Mouse (Mus musculus) lung, postnatal 25 days (tissue): ENCODE results near the gene Lysmd1.
A peak's percentile ranks its signal among the peaks of the same experiment; 100 is the strongest.

Experiments
- DNase-seq: peaks from one replicate; pipeline ENCODE4 v3.0.0; 2022; ENCODE audit warnings: low spot score

Lysmd1 gene

DNA sequence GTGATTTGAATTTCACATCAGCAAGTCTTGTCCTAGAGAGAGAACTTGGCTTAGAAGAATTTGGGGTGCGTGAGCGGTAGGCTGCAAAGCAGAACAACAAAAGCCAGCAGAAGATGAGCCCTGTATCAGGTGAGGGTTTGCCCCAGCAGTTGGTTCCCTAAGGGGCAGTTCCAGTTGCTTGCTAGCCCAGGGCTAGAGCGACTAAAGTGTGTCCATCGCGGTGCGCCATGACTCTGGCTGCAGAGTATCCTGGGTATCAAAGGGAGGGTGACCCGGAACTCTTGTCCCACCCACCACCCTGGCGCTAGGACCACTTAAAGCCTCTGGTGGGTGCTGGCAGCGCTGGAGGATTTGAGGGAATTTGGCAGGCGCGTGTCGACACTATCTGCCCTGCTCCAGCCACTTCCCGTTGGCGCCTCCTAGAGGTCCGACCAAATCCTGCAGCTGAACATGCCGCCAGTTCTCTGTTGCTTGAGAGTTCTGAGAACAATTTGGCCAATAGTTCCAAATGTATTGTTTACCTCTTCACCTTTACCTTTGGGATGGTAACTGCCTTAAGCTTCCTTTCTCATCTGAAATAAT is 40.2 kb downstream of the Lysmd1 start:
- peak; percentile 89 for DNase-seq

DNA sequence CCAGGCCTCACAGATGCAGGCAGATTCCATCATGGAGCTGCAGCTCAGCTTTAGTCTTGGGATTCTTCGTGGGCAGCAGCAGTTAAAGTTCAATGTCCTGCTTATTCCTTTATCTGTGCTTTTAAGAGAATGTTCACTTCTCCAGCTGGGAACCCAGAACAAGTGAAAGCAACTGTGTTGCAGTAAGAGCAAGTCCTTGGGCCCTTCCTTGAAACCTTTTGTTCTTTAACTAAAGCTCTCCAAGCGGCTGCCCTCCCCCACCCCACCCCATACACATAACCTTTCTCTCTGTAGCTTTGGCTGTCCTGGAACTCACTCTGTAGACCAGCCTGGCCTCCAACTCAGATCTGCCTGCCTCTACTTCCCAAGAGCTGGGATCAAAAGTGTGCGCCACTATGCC is 42.6 kb downstream of the Lysmd1 start:
- no peak for DNase-seq

DNA sequence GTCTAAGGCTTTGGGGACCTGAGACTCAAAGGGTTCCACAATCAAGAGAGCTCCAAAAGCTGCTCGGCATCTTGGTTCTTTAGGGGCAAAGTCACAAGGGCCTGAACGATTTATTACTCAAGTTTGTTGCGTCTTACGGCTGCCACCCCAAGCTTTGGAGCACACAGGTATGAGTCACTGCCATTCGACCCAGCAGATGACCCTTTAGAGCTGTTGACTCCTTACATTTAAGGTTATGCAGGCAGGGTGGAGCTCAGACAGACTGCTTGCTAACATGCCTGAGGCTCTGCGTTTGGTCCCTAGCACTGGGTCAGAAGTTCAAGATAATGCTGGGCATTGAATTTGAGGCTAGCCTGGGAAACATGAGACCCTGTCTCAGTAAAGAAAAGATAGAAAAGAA is 43.7 kb downstream of the Lysmd1 start:
- DNase-seq = no peak

DNA sequence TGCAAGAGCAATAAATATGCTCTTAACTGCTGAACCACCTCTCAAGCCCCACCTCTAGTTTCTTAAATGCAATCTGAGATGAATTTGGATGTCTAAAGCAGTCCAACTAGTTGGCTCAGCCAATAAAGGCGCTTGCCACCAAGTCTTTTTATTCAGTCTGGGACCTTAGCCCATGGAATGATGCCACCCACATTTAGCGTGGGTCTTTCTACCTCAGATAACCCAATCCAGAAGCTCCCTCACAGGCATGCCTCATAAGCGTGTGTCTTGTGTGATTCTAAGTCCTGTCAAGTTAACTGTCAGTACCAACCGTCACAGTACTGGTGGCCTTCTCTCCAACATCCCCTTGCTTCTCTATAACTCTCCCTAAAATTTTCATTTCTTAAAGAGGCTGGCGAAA is 45.1 kb downstream of the Lysmd1 start:
- no peak for DNase-seq

DNA sequence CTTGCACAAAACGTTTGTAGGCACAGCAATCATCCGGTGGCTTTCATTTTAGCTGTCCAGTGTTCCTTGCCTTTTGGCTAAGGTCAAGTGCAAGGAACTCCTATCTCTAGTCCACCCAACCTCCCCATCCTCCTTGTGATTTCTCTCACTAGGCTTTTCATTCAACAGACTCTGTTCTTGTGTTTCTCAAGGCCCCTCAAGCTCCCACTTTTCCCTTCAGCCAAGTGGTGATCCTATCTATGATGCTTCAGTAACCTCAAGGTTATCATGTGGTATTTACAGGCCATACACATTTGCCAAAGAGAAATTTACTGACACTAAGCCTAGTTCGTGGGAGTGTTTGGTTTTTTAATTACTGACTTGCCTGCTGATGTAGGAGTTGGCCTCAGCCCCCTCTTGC is 46.0 kb downstream of the Lysmd1 start:
- no peak for DNase-seq

DNA sequence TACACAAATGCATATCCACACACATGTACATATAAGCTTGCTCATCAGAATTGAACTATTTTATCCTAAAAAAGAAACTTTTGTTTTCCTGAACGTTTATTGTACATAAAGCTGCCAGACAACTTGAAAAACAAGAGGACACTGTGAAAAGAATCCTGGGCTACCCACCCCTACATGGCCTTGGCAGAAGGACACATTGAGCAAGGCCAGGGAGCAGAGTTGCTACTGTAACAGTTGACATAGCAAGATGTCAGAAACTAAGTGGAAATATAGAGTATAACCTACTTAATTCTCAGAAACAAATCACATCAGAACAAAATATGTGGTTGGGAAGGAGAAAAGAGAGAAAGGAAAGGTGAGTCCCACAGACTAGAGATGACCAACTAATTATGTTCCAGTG is 48.0 kb downstream of the Lysmd1 start:
- no peak for DNase-seq

DNA sequence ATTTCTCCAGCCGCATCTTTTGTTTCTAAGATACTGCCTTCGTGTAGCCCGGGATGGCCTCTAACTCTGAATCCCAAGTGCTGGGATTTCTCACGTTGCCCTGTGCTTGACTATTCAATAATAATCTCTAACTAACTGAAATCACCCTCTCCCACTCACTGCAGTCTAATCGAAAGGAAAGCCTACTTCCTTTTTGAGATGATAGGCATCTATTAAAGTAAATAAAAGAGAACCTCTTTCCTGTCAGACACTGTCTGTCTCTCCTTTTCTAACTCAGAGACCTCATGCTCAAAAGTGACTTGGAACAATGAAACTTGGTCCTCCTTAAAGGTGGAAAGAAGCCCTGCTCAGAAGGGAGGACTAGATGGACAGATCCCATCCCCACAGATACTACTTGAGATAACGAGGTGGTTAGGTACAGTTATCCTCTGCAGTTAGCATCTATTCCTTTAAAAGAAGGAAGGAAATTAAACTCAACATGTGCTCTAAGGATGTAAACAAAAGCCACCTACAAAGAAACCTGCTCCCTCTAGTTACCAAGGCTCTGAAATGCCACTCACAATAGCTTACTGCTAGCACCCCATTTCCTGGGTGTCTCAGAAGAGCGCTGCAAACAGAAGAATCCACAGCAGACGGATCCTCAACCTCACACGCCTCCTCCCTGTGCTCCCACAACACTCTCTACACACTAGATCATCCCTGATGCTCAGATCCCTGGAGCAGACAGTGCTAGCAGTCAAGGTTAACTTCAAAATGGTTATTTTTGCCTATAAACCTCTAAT is 51.1 kb downstream of the Lysmd1 start:
- no peak for DNase-seq

DNA sequence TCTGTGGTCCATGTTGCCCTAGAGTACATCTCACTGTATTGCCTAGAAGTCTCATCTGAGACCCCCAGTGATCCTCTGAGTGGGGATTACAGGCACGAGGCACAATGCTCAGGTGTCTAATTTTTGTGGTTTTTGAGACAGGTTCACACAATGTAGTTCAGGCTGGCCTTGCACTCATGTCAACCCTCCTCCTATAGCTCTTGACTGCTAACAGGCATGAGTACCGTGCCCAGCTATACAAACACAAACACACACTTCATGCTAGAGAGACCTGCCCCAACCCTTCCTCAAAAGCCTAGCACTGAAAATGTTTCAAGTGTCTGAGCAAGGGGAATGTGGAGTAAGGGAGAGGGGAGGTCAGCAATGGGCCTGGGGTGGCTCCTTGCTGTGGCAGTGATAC is 52.2 kb downstream of the Lysmd1 start:
- DNase-seq = no peak

DNA sequence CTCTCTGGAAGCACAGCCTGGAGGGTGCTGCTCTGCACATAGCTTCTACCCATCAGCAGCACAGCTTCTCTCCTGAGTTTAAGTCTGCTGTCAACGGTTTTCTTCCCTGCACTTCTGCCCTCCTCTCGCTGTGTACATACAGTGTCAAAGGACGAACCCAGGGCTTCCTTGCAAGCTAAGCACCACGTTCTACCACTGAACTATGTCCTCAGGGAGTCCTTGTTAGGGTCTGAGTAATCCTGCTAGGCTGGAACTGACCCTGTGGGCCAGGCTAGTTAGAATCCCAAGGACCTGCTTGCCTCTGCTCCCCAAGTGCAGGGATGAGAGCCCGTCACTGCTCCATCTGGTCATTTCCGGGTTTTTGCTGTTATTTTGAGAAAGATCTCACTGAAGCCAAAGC is 53.0 kb downstream of the Lysmd1 start:
- no peak for DNase-seq
